Mouse (Mus musculus) lung, adult 10 weeks (tissue): ENCODE measurements around the gene Defa2. TPM values are rescaled to one million over a fixed set of nuclear protein-coding genes. Genes with fewer than 3 reads are reported as not detected.

Source experiments
- polyA plus RNA-seq: library from polyadenylated mRNA; stranded (reverse); fragments of 350-450 nt; fragmentation: Illumina TruSeq; extraction: RNeasy Lipid Tissue Mini Kit (QIAGEN cat#74804); gene quantifications from one replicate; pipeline ENCODE4 v1.2.3, GENCODE M21; 2014; ENCODE audit warnings: low read depth, low replicate concordance; ENCODE audit not compliant: insufficient read depth

Gene Defa2
- not detected for polyA plus RNA-seq

GRCm38 (mm10) chr8:21378215-21378614, at the start of gene Defa2:
TSS of gene Defa2 (plus strand) at chr8:21378515.

GRCm38 (mm10) chr8:21391511-21391910, 13.2 kb downstream of the Defa2 start, which contains the start of gene Defa33:
TSS of gene Defa33 (plus strand) at chr8:21391811.

GRCm38 (mm10) chr8:21427111-21427510, 48.8 kb downstream of the Defa2 start, which contains the start of gene Defa36:
TSS of gene Defa36 (plus strand) at chr8:21427411.

Other genes starting within 250 kb of the Defa2 start
- gene Defa30, start 243.9 kb upstream of the Defa2 start, polyA plus RNA-seq, result not detected
- not detected for gene Defa22, start 216.2 kb upstream of the Defa2 start, polyA plus RNA-seq
- gene Defa31, start 186.9 kb upstream of the Defa2 start, polyA plus RNA-seq, result not detected
- not detected for gene Gm15293, start 177.0 kb upstream of the Defa2 start, polyA plus RNA-seq
- gene Gm15292, start 128.8 kb upstream of the Defa2 start, polyA plus RNA-seq, result not detected
- gene Defa27, start 63.0 kb upstream of the Defa2 start, polyA plus RNA-seq, result not detected
- gene Defa29, start 51.5 kb upstream of the Defa2 start, polyA plus RNA-seq, result not detected
- gene Defa33, start 13.3 kb downstream of the Defa2 start, polyA plus RNA-seq, result not detected
- not detected for gene Defa36, start 48.9 kb downstream of the Defa2 start, polyA plus RNA-seq
- not detected for gene Gm7849, start 78.0 kb downstream of the Defa2 start, polyA plus RNA-seq
- not detected for gene Defa20, start 130.7 kb downstream of the Defa2 start, polyA plus RNA-seq
- not detected for gene Defa32, start 150.5 kb downstream of the Defa2 start, polyA plus RNA-seq
- not detected for gene Defa37, start 186.9 kb downstream of the Defa2 start, polyA plus RNA-seq
- gene Defa28, start 204.5 kb downstream of the Defa2 start, polyA plus RNA-seq, result not detected
- gene Gm7861, start 216.0 kb downstream of the Defa2 start, polyA plus RNA-seq, result not detected
- not detected for gene Defa26, start 239.7 kb downstream of the Defa2 start, polyA plus RNA-seq